Mouse (Mus musculus) retina, postnatal 1 day (tissue): Measurements from ENCODE around the gene Fgf8.

Source experiments
- DNase-seq: peaks from one replicate; pipeline ENCODE4 v3.0.0-alpha.2; 2012

Fgf8 gene

DNA sequence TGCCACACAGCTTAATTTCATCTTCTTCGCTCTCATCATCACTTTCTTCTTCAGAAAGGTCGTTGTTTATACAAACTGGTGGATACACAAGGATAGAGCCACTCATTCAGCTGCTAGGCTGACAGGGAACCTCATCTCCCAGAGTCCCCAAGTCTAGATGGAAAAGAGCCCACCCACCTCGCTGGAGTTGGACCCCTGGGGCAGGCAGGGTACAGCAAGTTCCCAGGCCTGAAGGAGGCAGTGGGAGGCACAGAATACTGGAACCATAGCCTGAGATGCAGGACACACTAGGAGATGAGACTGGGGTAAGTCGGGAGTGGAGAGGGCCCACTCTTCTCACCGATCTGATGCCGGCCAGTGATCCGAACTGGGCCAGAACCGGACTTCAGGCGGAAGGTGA lies 5.5 kb upstream of the Fgf8 start:
- no peak for DNase-seq

DNA sequence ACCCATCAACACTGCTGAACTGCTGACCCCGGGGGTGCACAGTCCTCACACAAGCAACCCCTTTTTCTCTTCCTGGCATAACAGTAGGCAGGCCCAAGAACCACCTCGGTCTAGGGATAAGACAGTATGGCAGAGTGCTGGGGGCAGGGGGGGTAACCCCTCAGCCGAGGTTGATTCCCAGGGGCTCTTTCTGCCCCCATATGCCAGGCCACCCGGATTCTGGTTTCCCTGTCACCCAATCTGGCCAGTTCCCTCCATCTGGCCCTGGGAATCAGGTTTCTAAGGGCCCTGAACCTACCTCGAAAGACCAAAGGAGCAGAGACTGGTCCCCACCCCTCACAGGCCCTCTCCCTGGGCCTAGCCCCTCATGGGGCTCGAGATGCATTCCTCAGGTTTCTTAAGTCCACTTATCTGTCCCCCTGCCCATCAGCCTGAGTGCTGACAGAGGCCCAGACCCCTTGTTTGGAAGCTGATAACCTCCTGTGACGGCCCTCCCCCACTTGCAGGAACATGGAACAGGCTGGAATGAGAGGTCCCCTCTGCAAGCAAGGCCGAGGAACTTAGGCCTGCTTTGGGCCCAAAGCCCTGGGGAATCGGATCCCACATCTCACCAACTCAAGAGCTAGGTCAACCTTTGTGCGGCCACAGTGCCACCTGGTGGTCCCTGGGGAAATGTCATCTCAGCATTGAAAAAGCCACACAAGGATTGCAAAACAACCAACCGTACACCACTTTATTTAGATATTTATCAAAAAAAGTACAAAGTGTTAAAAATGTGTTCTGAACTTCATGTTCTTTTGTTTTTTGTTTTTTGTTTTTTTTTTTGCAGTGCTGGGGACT lies 4.5 kb upstream of the Fgf8 start:
- peak; percentile 90 for DNase-seq

DNA sequence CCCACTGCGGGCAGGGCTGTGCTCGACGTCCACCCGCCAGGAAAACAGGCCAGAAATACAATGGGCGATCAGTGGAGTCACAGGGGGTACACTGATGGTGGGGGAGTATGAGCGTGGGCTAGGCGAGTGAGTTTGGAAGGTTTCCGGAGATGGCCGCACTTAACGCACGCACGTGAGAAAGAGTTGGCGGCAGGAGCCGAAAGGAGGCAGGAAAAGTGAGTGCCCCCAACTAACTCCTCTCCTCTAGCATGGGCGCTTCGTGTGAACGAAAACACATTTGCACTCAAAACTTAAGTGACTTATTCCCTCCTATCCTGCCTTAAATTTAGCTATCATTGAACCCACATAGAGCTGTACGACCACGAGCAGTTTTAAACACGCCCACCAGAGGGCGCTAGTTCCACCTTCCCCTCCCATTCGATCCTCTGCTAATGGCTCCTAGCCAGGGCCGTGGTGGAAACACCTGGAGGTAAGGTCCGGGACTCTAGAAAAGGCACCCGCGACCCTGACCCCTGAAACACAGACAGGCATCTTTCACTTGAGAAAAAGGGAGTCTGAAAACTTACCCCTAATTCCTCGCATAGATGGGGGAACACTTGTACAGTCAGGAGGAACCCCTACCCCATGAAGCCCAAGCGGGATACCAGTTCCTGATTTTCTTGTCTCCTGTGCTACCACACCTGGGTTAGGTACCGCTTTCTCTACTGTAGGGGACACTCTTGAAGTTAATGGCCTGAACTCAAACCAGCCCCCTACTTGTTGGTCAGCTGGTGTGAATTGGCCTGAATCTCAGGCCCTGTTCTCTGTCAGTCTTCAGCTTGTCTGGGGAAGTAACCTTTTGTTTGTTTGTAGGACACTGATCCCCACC lies 3.7 kb upstream of the Fgf8 start:
- peak; percentile 79 for DNase-seq

DNA sequence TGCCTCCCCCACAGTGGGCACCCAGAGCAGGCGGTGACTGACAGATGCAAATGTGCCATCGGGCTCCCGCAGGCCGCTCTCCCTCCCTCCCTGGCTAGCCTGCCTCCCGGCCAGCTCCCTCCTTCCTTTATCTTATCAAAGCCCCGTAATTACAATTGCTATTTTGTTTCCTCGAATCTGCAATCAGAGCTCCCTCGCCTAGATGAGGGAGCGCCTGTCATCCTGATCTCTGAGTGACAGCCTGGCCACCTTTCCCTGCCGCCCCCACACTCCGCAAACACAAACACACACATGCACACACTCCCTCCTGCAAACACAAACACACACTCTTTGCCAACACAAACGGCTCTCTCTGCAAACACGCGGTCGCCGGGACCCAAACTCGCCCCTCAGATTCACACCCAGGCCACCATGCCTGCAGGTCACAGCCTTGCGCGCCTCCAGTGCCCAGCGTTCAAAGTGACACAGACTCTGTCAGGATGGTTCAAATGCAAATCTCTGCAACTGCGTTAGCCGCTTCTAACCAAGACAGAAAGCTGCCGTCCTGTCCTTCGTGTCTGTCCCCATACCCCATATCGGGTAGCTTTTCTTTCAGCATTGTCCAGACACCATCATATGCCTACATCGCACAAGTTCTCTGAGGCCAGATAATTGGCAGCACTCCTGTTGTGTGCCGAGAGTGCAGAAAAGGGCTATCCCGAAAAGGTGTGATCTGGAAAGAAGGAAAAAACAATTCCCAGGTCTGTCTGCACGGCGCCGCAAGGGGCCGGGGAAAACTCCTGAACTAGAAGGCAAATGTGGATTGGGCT lies 2.8 kb upstream of the Fgf8 start:
- DNase-seq: no peak

DNA sequence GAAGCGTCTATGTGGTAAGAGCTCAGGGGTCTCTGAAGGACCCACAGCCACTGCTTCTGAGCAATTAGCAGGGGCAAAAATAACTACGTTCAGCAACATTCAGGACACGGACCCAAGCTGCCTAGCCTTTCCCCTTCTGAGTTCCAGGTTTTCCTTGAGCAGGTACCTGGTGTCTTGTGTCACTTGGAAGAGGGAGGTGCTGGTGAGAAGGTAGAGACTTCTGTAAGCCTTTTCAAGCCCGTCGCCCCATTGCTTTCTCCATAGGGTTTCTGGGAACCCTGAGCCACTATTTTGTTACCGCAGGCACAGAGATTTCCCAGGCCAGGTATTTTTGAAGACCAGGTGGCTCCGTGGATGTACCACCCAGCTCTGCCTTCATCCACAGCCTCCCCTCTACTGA lies 904 bp upstream of the Fgf8 start:
- DNase-seq: no peak

DNA sequence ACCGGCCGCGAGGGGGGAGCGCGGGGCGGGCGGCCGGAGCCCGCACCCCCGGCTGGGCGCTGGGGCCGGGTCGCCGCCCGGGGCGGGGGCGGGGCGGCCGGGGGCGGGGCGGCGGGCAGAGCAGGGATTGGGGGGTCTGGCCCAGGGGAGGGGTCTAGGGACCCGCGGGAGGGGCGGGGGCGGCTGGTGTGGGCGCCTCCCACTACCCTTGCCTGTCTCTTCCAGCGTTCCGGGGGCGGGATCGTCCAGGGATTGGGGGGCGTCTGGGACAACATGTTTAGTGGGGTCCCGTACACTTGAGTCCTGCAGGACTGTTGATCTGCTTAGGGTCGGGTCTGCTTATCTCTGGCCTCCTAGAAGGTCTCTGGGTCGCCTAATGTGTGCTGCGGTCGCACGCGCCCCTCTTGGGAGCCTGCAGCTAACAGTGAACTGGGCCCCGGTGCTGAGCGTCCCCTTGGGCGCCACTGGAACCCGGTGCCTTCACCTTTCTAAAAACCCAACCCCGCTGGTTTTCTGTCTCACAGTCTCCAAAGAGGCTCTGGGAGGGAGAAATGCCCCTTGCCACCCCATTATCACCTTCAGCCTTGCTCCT lies 365 bp upstream of the Fgf8 start:
- DNase-seq: no peak

DNA sequence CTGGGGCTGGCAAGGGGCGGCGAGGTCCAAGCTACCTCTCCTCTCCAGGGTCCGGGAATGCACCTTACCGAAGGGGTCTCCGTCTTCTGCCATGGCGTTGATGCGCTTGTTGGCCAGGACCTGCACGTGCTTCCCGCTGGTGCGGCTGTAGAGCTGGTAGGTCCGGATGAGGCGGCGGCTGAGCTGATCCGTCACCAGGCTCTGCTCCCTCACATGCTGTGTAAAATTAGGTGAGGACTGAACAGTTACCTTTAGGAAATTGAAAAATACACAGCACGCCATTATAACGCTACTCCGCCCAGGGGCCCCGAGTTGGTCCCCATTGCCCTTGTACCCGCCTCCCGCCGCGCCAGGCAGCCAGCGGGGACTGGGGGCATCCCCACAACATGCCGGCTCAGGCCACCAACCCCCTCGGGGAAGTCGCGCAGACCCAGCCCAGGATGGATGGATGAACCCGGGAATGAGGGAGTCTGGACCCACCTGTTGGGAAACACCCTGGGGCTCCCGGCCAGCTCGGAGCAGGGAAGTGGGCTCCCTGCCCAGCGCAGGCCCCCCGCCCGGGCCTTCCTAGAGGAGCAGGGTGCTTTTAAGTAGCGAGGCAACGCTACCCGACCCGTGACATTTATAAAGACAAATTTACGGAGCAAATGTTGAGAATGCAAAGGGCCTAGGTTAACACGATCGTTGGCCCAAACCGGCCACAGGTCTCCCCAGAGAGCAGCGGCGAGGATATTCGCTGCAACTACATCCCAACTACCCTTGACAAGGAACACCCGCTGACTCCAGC lies 1.1 kb downstream of the Fgf8 start:
- no peak for DNase-seq

DNA sequence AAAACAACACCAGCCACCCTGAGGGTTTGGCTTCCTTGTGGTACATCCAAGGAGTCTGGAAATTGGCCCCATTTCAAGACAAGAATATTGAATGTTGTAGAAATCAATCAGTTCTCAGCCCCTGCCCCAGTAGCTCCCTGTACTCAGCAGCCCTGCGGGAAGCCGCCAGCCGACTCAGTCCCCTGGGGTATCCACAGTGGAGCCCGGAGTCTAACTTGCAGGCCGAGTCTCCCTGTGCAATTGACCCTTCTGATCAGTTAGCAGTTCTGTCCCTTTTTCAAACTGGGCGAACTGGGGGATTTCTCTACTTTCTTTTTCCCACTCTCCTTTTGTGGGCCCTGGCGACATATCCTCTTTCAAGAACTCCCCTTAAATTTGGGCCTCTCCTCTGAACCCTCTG lies 1.9 kb downstream of the Fgf8 start:
- DNase-seq: no peak

DNA sequence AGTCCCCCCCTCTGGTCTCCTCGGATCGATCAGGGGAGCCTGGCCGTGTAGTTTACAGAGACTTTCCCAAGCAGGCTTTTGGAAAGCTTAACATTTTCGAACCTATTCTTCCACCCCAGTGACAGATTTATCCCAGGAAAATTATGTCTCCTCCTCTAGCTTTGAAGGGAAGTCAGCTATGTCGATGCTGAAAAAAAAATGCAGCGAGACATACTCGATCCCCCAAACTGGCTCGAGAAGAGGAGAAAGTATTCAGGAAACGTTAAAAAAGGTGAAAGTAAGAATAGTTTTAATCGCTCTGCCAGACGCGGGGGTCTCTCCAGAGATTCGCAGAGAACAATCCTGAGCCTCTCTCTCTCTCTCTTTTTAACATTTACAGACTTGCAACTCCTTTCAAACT lies 2.5 kb downstream of the Fgf8 start:
- no peak for DNase-seq

DNA sequence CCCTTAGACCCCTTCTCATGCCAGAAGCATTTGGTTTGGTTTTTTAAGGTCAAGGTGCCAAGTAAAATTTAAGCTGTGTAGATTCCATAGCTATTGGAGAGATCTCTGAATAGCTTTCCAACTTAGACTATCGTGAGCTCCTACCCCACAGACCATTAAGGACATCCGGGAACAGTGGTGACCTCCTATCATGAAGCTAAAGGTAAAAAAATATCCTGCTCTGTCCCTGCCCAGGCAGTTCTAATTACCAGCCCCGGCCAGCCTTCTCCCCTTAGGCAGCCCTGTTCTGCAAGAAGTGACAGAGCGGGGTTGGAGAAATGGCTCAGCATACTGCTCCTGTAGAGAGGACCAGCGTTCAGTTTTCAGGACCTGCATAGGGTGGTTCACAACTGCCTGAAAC lies 4.2 kb downstream of the Fgf8 start:
- DNase-seq: no peak

DNA sequence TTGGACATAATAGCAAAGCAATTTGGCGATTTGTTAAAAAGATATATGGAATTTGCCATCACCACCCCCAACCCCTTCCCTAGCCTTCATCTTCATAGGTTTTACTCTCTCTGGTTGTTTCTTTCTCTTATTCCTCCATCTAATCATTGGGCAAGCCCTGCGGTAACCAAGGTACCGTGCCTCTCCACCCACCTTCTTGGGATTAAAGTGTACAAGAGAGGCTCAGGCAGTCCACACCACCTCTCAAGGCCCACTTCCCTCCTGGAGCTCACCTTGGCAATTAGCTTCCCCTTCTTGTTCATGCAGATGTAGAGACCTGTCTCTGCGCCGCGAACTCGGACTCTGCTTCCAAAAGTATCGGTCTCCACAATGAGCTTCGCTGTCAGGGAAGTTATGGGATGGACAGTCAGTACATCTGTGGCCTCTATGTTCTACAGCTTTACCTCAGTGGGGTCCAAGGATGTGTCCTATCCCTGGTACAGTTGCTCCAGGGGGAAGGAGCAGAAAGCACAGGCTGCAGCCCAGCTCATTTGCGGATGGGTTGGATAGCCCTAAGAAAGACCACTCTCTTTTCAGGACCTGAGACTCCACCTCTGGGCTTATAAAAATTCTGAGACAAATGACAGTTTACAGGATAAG lies 4.8 kb downstream of the Fgf8 start:
- no peak for DNase-seq

DNA sequence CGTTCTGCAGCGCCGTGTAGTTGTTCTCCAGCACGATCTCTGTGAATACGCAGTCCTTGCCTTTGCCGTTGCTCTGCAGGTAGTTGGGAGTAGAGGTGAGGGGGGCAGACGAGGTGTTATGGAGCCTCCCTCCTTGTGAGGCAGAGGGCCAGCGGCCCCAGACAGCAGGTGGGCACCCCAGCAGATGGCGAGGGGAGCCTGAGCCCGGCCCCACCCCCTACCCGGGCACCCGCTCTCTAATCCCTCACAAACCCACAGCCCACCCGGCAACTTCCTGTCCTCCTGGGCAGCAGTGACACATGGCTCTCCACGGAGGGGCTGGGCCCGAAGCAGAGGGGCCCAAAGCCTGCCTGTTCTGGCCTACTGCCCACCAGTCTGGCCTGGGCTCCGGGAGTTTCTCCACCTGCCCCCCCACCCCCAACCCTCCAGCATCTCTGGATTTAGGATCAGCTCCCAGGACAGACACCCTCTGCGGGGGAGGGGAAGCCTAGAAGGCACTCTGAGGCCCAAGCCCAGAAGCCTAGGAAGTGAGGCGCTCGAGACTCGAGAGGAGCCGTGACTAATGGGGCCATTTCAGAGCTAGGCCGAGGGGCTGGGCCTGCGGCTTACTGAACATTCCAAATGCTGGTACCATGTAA lies 5.4 kb downstream of the Fgf8 start:
- DNase-seq: peak; percentile 80

DNA sequence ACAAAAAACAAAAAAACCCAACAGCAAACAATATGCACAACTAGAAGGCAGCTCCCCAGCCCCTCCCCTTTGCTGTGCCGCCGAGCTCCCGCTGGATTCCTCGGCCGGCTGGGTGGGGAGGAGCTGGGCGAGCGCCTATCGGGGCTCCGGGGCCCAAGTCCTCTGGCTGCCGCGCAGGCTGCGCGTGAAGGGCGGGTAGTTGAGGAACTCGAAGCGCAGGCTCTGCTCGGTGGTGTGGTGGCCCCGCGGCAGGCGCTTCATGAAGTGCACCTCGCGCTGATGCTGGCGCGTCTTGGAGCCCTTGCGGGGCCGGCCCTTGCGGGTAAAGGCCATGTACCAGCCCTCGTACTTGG lies 5.9 kb downstream of the Fgf8 start:
- DNase-seq: peak; percentile 75

DNA sequence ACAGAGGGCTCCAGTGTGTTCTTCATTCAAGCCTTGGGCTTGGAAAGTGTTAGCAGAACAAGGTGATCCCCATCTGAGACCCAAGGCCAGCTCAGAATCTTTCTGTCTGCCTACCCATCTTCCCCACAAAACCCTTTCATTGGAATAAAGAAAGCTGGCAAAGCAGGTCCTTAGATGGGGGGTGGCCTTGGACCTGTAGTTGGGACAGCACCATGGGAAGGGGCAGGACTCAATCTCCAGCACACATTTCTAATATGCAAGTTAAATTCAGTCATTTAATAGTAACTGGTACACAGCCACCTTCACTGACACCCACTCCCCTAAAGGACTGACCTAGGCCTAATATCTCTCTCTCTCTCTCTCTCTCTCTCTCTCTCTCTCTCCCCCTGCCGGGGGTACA lies 6.5 kb downstream of the Fgf8 start:
- no peak for DNase-seq

DNA sequence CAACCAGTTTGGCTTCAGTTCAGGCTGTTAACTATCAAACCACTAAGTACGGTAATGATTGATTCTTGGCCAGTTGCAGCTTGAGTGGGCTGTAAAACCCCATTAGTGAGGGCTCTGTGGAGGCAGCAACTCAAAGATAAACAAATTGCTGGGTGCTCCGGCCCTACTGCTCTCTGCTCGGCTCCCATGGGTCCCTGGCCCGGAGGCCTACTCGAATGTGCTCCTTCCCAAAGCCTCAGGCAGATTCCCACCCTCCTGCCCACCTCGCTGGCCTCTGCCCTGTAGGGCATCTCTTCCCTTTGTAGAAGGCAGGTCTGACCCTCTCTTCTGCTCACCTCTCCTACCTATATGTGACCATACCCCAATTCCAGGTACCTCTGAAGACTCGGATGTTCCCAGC lies 8.0 kb downstream of the Fgf8 start:
- no peak for DNase-seq

DNA sequence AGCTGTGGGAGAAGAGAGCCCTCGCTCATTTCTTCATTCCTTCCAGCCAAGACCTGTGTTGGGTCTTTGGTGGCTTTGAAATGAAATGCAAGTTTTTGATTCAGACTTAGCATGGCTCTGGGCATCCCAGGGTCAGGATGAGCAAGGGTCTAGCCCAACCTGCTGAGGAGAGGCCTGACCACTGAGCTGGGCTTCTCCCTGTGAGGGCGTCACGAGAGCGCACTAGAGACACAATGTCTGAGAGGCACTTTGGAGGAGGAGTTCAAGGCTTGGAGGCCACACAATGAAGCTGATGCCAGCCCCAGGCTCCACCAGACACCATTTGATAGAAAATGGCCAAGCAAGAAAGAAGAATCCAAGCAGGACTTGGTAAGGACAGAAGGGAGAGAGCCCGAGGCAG lies 8.5 kb downstream of the Fgf8 start:
- DNase-seq: no peak

DNA sequence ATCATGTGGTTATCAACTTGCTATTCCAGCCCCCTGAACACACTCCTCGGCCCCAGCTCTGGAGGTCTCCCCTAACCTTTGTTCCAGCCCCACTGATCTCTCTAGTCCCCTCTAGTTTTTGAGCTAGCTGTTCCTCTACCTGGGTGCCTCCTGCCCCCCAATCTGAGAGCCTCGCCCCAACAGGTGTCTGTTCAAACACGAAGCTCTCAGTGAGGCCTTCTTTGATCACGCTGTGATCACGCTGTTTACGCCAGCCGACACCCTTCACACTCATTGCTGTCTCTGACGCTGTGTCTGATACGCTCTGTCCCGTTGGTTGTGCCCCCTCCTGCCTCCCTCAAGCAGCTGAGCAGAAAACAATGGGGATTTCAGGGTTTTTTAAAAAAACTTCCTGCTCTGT lies 9.2 kb downstream of the Fgf8 start:
- DNase-seq: no peak

DNA sequence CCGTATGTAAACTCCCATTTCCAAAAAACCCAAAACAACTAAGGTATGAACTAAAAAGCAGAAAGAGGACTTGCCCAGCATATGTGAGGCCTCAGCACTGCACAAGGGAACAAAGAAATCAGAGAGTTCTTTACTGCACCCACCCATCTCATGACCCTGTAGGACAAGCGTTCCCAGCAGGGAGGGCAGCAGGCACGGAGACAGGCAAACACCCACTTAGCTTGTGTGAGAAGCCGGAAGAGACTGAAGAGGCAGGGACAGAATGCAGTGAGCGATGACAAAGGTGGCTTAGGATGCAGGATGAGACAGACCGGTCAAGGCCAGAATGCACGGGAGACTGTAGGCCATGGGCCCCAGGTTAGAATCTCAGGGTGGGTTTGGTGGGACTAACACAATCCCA lies 11.1 kb downstream of the Fgf8 start:
- no peak for DNase-seq

DNA sequence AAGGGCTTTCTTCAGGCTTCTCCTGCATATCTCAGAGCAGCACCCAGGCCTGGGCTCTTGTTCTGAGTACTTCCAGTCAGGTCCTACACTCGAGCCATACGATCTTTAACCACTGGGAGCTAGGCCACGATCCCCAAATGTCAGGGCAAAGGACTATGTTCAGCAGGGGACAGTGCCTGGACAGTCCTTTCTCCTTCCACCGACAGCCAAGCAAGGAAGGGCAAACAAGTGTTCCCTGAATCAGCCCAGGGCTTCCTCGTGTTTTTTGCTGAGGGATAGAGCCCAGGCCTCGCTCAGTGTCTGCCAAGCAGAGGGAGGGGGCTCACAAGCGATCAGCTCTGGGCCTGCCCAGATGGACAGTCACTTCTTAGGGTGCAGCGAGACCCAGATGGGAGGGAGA lies 12.7 kb downstream of the Fgf8 start:
- no peak for DNase-seq

DNA sequence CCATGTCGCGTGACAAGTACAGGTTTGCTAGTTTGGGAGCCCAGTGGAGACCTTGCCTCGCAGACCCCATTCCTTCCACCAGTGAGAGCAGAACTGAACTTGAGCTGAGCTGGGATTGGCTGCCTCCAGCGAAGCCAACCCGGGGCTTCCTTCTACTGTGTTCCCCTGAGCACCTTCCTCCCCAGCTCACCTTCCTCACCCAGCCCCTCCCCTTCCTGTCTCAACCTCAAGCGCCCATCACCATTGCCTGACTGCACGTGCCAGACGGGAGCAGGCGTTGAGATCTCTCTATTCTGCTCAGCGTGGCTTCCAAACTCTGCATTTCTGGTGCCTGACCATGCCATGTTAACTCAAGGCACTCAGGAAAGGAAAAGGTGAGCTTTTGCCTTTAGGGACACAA lies 15.5 kb downstream of the Fgf8 start:
- DNase-seq: no peak

DNA sequence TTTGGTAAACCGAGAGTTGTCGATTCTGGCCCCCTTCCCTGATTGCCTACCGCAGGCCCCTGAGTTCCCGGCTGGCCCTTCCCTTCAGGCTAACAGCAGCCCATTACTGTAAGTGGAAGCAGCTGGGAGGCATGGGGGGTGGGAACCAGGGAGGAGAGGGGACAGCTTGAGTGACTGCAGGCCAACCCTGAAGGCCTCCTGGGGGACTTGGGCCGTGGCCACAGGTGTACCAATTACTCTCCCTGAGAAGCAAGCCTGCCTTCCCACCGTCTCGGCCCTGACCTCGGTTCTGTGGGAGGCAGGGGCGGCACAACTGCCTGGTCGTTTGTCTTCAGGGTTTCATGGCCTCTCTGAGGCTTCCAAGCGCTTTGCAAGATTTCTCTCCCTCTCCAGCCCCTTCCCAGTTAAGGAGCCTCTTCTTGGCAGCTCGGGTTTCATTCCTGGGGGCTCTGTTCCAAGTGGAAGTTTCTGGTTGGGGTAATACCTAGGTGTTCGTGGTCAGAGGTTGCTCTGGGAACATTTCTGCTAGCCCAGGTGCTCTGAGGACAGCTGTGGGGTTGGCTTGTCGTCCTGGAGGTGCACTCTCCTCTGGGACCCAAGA lies 16.9 kb downstream of the Fgf8 start:
- no peak for DNase-seq
